Mouse (Mus musculus) lung, postnatal 0 days (tissue): ENCODE measurements at regions not wholly inside any gene's neighbourhood (a gene's known extent, or its start where the extent isn't known, plus 50 kb on each side); places are given as distances from the start of the nearest gene placed in this dataset.

Experiments used
- ATAC-seq: fragments of 200-750 bp; cut with Nextera tagmentation; 2 replicates; pipeline ENCODE4 v1.8.0; 2017; ENCODE audit warnings: moderate library complexity
- DNase-seq: peaks from one replicate; pipeline ENCODE4 v3.0.0-alpha.2; 2016; ENCODE audit warnings: low spot score
- H3K27ac ChIP-seq: fragments of 300-500 bp; sonication (generic); 2 replicates; pipeline ENCODE4 v1.5.1; 2014; ENCODE audit warnings: antibody characterized with exemption, mild to moderate bottlenecking, low read length, mixed read lengths
- H3K27me3 ChIP-seq: fragments of 300-500 bp; sonication (generic); replicated peaks from 2 replicates; pipeline ENCODE4 v1.6.1; 2014; ENCODE audit warnings: low read length, mixed read lengths; ENCODE audit not compliant: insufficient read depth
- H3K36me3 ChIP-seq: fragments of 300-500 bp; sonication (generic); 2 replicates; pipeline ENCODE4 v1.6.1; 2014; ENCODE audit warnings: low read length, mixed read lengths; ENCODE audit not compliant: insufficient read depth
- H3K4me1 ChIP-seq: fragments of 300-500 bp; sonication (generic); 2 replicates; pipeline ENCODE4 v1.6.1; 2014; ENCODE audit warnings: antibody characterized with exemption, low read depth, low read length, mixed read lengths; ENCODE audit not compliant: insufficient read depth
- H3K4me2 ChIP-seq: fragments of 300-500 bp; sonication (generic); replicated peaks from 2 replicates; pipeline ENCODE4 v1.6.1; 2014; ENCODE audit warnings: low read depth, mild to moderate bottlenecking, low read length, moderate library complexity, mixed read lengths
- H3K4me3 ChIP-seq: fragments of 300-500 bp; sonication (generic); 2 replicates; pipeline ENCODE4 v1.5.1; 2014; ENCODE audit warnings: low read depth, low read length
- H3K9ac ChIP-seq: fragments of 300-500 bp; sonication (generic); replicated peaks from 2 replicates; pipeline ENCODE4 v1.6.1; 2014; ENCODE audit warnings: low read depth, mild to moderate bottlenecking
- H3K9me3 ChIP-seq: fragments of 300-500 bp; sonication (generic); 2 replicates; pipeline ENCODE4 v1.6.1; 2016; ENCODE audit warnings: low read length, mixed read lengths
- CTCF ChIP-seq: IDR thresholded peaks from 2 replicates; pipeline ENCODE4 v1.5.1; 2016; ENCODE audit warnings: antibody characterized with exemption, mild to moderate bottlenecking
- EP300 ChIP-seq: IDR thresholded peaks from 2 replicates; pipeline ENCODE4 v1.6.1; 2016; ENCODE audit warnings: antibody characterized with exemption, mild to moderate bottlenecking, control low read depth
- WGBS: fragments of 180-500 bp; shearing (Covaris S2); extraction: QIAGEN DNeasy Blood & Tissue Kit; methylation state at CpG from one replicate; pipeline ENCODE4 v1.1.7; 2014; 5-methylcytosine and 5-hydroxymethylcytosine counted together

- H3K27me3 ChIP-seq: no peaks in the 10 kb centered on the region
- no peak overlapping the region for H3K4me2 ChIP-seq
- H3K4me1 ChIP-seq: 0 out of 2 replicates have a peak, but pooled peaks cover 3% of the 10 kb centered on the region
- TF ChIP-seq CTCF: no peak
- no peak for TF ChIP-seq EP300
- no peak overlapping the region for H3K9ac ChIP-seq
- H3K36me3 ChIP-seq: no peaks in the 10 kb centered on the region
- ATAC-seq (0 out of 2 replicates have a peak, but pooled peaks have one; percentile 19), DNase-seq (no peak)
- H3K4me3 ChIP-seq: no peak overlapping the region
- H3K9me3 ChIP-seq: no peaks in the 10 kb centered on the region
- WGBS: 70% methylated on average over 12 of the region's 12 CpGs
- no peak overlapping the region for H3K27ac ChIP-seq
These were observed 298.8 kb downstream of the 1500009L16Rik start for GRCm38 (mm10) chr10:84021167-84022120.

DNA sequence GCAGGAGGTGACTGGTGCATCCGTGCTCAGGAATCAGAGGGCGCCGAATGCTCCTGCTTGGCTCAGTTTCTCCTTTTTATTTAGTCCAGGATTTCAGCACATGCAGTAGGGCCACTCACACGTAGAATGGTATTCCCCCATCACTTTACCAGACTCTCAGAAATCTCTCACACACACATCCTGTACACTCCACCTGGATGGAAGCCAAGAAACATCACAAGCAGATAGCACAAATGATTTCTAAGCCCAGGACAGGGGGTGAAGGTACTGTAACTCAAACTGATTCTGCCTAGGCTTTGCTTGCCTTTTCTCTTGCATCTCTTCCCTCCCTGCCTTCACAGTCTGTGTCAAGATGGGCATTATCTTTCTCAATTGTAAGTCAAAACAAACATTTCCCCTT, 301.6 kb downstream of the 1500009L16Rik start:
- ATAC-seq (no peak), DNase-seq (peak; percentile 6)
- H3K27me3 ChIP-seq: no peaks in the 10 kb centered on the region
- WGBS: 52% methylated on average over 4 of the region's 4 CpGs
- TF ChIP-seq CTCF (no peak), EP300 (no peak)
- H3K27ac ChIP-seq: no peak overlapping the region
- no peak overlapping the region for H3K4me2 ChIP-seq
- H3K9me3 ChIP-seq: no peaks in the 10 kb centered on the region
- no peaks in the 10 kb centered on the region for H3K36me3 ChIP-seq
- H3K4me3 ChIP-seq: no peak overlapping the region
- no peak overlapping the region for H3K9ac ChIP-seq
- 0 out of 2 replicates have a peak, but pooled peaks cover 3% of the 10 kb centered on the region for H3K4me1 ChIP-seq

DNA sequence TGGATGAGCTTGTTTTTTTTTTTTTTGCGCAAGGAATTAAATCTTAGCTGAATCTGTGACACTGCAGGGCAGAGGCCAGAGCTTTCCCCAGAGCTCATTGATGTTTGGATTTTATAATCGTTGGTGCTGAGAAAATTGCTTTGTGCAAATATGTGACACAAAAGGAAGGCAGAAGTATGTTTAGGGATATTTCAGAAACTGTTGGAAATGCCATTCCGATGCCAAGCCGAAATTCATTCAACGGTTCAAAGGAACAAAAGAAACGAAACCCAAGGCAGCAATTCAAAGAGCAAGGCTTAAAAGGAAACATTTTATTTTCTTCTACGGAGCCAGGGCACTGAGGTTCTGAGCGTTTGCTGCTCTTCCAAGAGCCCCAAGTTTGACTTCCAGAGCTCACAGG, 302.2 kb downstream of the 1500009L16Rik start:
- TF ChIP-seq CTCF: no peak
- TF ChIP-seq EP300: no peak
- Histone ChIP-seq H3K4me2 (no peak overlapping the region), H3K4me1 (0 out of 2 replicates have a peak, but pooled peaks cover 3% of the 10 kb centered on the region), H3K9ac (no peak overlapping the region), H3K4me3 (no peak overlapping the region), H3K27ac (peak overlapping the region; percentile 22; the same call in 1 of the 2 replicates), H3K9me3 (no peaks in the 10 kb centered on the region), H3K27me3 (no peaks in the 10 kb centered on the region), H3K36me3 (no peaks in the 10 kb centered on the region)
- no peak for ATAC-seq
- 37% methylated on average over 8 of the region's 8 CpGs for WGBS
- DNase-seq: peak; percentile 33

DNA sequence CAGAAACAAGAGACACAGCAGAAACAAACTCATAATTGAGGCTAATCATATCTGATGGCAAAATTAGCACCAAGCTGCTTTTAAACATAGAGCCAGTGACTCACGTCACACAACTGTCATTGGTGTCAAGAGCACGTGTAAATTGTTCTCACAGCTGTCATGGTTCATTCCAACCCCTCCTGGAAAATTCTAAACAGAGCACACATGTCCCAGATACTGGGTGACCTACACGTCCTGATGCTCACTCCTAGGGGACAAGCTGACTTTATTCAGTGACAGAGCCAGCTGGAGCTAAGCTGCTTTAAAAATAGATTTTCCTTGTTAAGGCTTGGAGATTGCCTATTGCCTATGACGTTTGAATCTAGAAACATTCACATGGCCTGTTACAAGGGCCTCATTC, 304.1 kb downstream of the 1500009L16Rik start:
- ATAC-seq (peak; percentile 23; the same call in 1 of the 2 replicates), DNase-seq (peak; percentile 49)
- H3K36me3 ChIP-seq: no peaks in the 10 kb centered on the region
- 58% methylated on average over 4 of the region's 4 CpGs for WGBS
- no peak overlapping the region for H3K4me3 ChIP-seq
- H3K9ac ChIP-seq: no peak overlapping the region
- H3K27me3 ChIP-seq: no peaks in the 10 kb centered on the region
- no peaks in the 10 kb centered on the region for H3K9me3 ChIP-seq
- TF ChIP-seq CTCF: no peak
- no peak for TF ChIP-seq EP300
- no peak overlapping the region for H3K4me2 ChIP-seq
- no peak overlapping the region for H3K27ac ChIP-seq
- H3K4me1 ChIP-seq: 0 out of 2 replicates have a peak, but pooled peaks cover 3% of the 10 kb centered on the region

- no peak overlapping the region for H3K4me2 ChIP-seq
- DNase-seq: no peak
- 43% methylated on average over 11 of the region's 11 CpGs for WGBS
- no peak overlapping the region for H3K9ac ChIP-seq
- TF ChIP-seq CTCF: no peak
- TF ChIP-seq EP300: no peak
- H3K27me3 ChIP-seq: no peaks in the 10 kb centered on the region
- no peak overlapping the region for H3K27ac ChIP-seq
- no peaks in the 10 kb centered on the region; the same call in 1 of the 2 replicates for H3K4me1 ChIP-seq
- H3K9me3 ChIP-seq: no peaks in the 10 kb centered on the region
- H3K4me3 ChIP-seq: no peak overlapping the region
- H3K36me3 ChIP-seq: no peaks in the 10 kb centered on the region
- no peak for ATAC-seq
These were observed 313.6 kb downstream of the 1500009L16Rik start for GRCm38 (mm10) chr10:84036131-84036877.

DNA sequence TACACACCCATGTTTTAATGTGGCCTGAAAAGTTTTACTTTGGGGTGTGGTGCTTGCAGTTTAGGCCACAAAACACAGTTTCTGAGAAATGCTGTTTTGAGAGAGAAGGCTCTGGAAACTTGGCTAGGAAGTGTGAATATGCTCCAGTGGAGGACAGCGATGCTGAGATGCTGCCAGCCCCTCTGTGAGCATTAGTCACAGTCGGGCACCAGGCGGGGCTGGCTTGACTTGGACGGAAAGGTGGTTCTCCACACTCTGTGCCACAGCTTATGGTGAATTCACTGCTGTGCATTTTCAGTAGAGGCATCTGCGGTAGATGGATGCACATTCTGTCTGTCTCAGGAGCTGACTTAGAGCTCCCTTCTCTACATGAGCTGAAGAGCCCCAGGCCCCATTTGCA, 326.0 kb downstream of the 1500009L16Rik start:
- no peak overlapping the region for H3K27ac ChIP-seq
- H3K4me1 ChIP-seq: no peaks in the 10 kb centered on the region
- no peak overlapping the region for H3K4me2 ChIP-seq
- no peak overlapping the region for H3K9ac ChIP-seq
- H3K9me3 ChIP-seq: no peaks in the 10 kb centered on the region
- ATAC-seq (no peak), DNase-seq (no peak)
- no peaks in the 10 kb centered on the region for H3K27me3 ChIP-seq
- TF ChIP-seq EP300: no peak
- TF ChIP-seq CTCF: no peak
- WGBS: 69% methylated on average over 5 of the region's 5 CpGs
- no peaks in the 10 kb centered on the region for H3K36me3 ChIP-seq
- no peak overlapping the region for H3K4me3 ChIP-seq
